ENCODE assay signal across 8 mouse cellular contexts in the genomic region with DNA sequence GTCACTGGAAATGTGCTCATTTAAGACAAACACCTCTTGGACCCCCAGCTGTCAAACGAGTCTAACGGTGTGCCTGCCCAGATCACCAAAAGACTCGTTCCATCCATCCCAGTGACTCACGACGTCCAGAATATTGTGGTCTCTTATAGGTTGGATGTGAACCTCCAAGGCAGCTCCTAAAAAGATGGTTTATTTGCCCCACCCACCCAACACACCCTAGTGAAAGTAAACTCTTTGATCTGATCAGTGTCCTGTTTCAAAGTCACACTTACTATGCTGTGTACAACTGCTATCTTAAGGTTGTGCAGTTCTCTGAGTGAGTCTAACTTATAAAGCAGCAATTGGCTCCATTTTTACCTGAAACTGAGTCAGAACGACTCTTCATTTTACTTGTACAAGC. TPM values are rescaled to one million over a fixed set of nuclear protein-coding genes. Genes with fewer than 3 reads are reported as not detected.
DNase-seq lines count a peak whose midpoint lies in the region; ATAC-seq and TF ChIP-seq lines count a peak whose summit lies in the region.

No protein-coding gene starts in this region.

- WGBS in kidney, embryonic 15.5 days, result 19% methylated on average over 6 of the region's 6 CpGs
- 20% methylated on average over 6 of the region's 6 CpGs for WGBS in hindbrain, postnatal 0 days
- WGBS in midbrain, postnatal 0 days, result 20% methylated on average over 6 of the region's 6 CpGs

- peak overlapping the region; percentile 85 for H3K4me3 ChIP-seq in kidney, embryonic 15.5 days (replicated peaks)
- peak overlapping the region; percentile 85 for H3K4me3 ChIP-seq in brown adipose tissue, adult 24 weeks (ENCODE audit: insufficient read depth, low read depth, low read length)
- H3K4me3 ChIP-seq in hindbrain, postnatal 0 days (ENCODE audit: low read length), result peak overlapping the region; percentile 86
- H3K4me3 ChIP-seq in midbrain, postnatal 0 days (ENCODE audit: low read depth, low read length), result peak overlapping the region; percentile 64

- peak overlapping the region; percentile 77 for H3K4me2 ChIP-seq in kidney, embryonic 15.5 days
- H3K4me2 ChIP-seq in hindbrain, postnatal 0 days (ENCODE audit: low read depth, low read length), result peak overlapping the region; percentile 68
- peak overlapping the region; percentile 52 for H3K4me2 ChIP-seq in midbrain, postnatal 0 days (ENCODE audit: low read depth, low read length, poor library complexity, severe bottlenecking)

- peaks cover 15% of the 10 kb centered on the region for H3K4me1 ChIP-seq in kidney, embryonic 15.5 days
- H3K4me1 ChIP-seq in brown adipose tissue, adult 24 weeks (ENCODE audit: control insufficient read depth, insufficient read depth, insufficient read length, low read length), result peaks cover 3% of the 10 kb centered on the region; the same call in 1 of the 2 replicates
- peaks cover 3% of the 10 kb centered on the region; the same call in 1 of the 2 replicates for H3K4me1 ChIP-seq in hindbrain, postnatal 0 days (ENCODE audit: insufficient read depth, low read length)
- H3K4me1 ChIP-seq in midbrain, postnatal 0 days (ENCODE audit: insufficient read depth, low read length), result no peaks in the 10 kb centered on the region; the same call in 1 of the 2 replicates

- peak overlapping the region; percentile 87 for H3K27ac ChIP-seq in kidney, embryonic 15.5 days
- H3K27ac ChIP-seq in brown adipose tissue, adult 24 weeks (replicated peaks; ENCODE audit: low read depth, low read length), result no peak overlapping the region
- peak overlapping the region; percentile 85 for H3K27ac ChIP-seq in hindbrain, postnatal 0 days
- H3K27ac ChIP-seq in midbrain, postnatal 0 days (ENCODE audit: low read depth, low read length), result peak overlapping the region; percentile 77

- H3K9ac ChIP-seq in kidney, embryonic 15.5 days, result peak overlapping the region; percentile 80
- peak overlapping the region; percentile 77 for H3K9ac ChIP-seq in hindbrain, postnatal 0 days (replicated peaks; ENCODE audit: low read length)
- H3K9ac ChIP-seq in midbrain, postnatal 0 days (replicated peaks; ENCODE audit: low read length, poor library complexity, severe bottlenecking), result peak overlapping the region; percentile 37

- no peak for TF ChIP-seq CTCF in hindbrain, postnatal 0 days (IDR thresholded peaks at IDR 0.05; ENCODE audit: low read depth)
- TF ChIP-seq CTCF in midbrain, postnatal 0 days (IDR thresholded peaks at IDR 0.05), result no peak

- H3K27me3 ChIP-seq in kidney, embryonic 15.5 days, result no peaks in the 10 kb centered on the region
- H3K27me3 ChIP-seq in hindbrain, postnatal 0 days (ENCODE audit: insufficient read depth, low read length), result no peaks in the 10 kb centered on the region
- no peaks in the 10 kb centered on the region for H3K27me3 ChIP-seq in midbrain, postnatal 0 days (ENCODE audit: insufficient read depth, low read length)

- H3K36me3 ChIP-seq in kidney, embryonic 15.5 days, result peaks cover 29% of the 10 kb centered on the region
- H3K36me3 ChIP-seq in hindbrain, postnatal 0 days (ENCODE audit: insufficient read depth, low read length), result peaks cover 26% of the 10 kb centered on the region
- H3K36me3 ChIP-seq in midbrain, postnatal 0 days (ENCODE audit: insufficient read depth, low read length), result peaks cover 17% of the 10 kb centered on the region

- no peaks in the 10 kb centered on the region for H3K9me3 ChIP-seq in kidney, embryonic 15.5 days (replicated peaks)
- H3K9me3 ChIP-seq in hindbrain, postnatal 0 days (ENCODE audit: low read length), result no peaks in the 10 kb centered on the region
- H3K9me3 ChIP-seq in midbrain, postnatal 0 days (ENCODE audit: low read length), result no peaks in the 10 kb centered on the region

- DNase-seq in kidney, postnatal 36 days, result no peak
- no peak for DNase-seq in hindbrain, postnatal 0 days (ENCODE audit: low spot score)
- DNase-seq in midbrain, postnatal 0 days (ENCODE audit: low spot score), result no peak
- DNase-seq in thymus, postnatal 25 days, result no peak
- no peak for DNase-seq in layer of hippocampus, adult 9-11 months
- no peak for DNase-seq in thymus, postnatal 14 days

- 0 out of 2 replicates have a peak, but pooled peaks have one; percentile 7 for ATAC-seq in kidney, embryonic 15.5 days (replicated peaks; ENCODE audit: low FRiP score)
- ATAC-seq in hindbrain, postnatal 0 days, result peak; percentile 18
- ATAC-seq in midbrain, postnatal 0 days (ENCODE audit: low FRiP score), result no peak

RNA-seq across cellular contexts. Expression of a gene that starts 7.2 kb away (rescaled TPM):
- 46.5 and 49.6 TPM in 2 replicates for polyA plus RNA-seq in kidney, embryonic 15.5 days (2015; fragmentation: Nextera tagmentation; extraction: Ambion mirVana)
- 7.0 and 15.9 TPM in 2 replicates for polyA plus RNA-seq in brown adipose tissue, adult 24 weeks (2012; ENCODE audit: insufficient read depth, insufficient read length, missing spikeins)
- 50.9 and 56.5 TPM in 2 replicates for total RNA-seq in hindbrain, postnatal 0 days (2014; rRNA removed)
- polyA plus RNA-seq in hindbrain, postnatal 0 days (2015; fragmentation: Nextera tagmentation; extraction: Ambion mirVana), result 26.3 and 26.8 TPM in 2 replicates
- 66.0 and 66.8 TPM in 2 replicates for total RNA-seq in midbrain, postnatal 0 days (2014; rRNA removed)
- polyA plus RNA-seq in midbrain, postnatal 0 days (2015; fragmentation: Nextera tagmentation; extraction: Ambion mirVana), result 27.0 and 29.3 TPM in 2 replicates

RNA-seq across cellular contexts. Expression of a gene that starts 7.3 kb away (rescaled TPM):
- 261 TPM in 2 replicates for polyA plus RNA-seq in kidney, embryonic 15.5 days (2015; fragmentation: Nextera tagmentation; extraction: Ambion mirVana)
- polyA plus RNA-seq in brown adipose tissue, adult 24 weeks (2012; ENCODE audit: insufficient read depth, insufficient read length, missing spikeins), result 1,109 and 1,394 TPM in 2 replicates
- 226 and 267 TPM in 2 replicates for total RNA-seq in hindbrain, postnatal 0 days (2014; rRNA removed)
- 562 and 575 TPM in 2 replicates for polyA plus RNA-seq in hindbrain, postnatal 0 days (2015; fragmentation: Nextera tagmentation; extraction: Ambion mirVana)
- 221 and 257 TPM in 2 replicates for total RNA-seq in midbrain, postnatal 0 days (2014; rRNA removed)
- polyA plus RNA-seq in midbrain, postnatal 0 days (2015; fragmentation: Nextera tagmentation; extraction: Ambion mirVana), result 513 and 552 TPM in 2 replicates

RNA-seq across cellular contexts. Expression of a gene that starts 51.9 kb away (rescaled TPM):
- 36.7 and 40.5 TPM in 2 replicates for polyA plus RNA-seq in kidney, embryonic 15.5 days (2015; fragmentation: Nextera tagmentation; extraction: Ambion mirVana)
- polyA plus RNA-seq in brown adipose tissue, adult 24 weeks (2012; ENCODE audit: insufficient read depth, insufficient read length, missing spikeins), result 5.8 and 7.0 TPM in 2 replicates
- 31.2 and 36.7 TPM in 2 replicates for total RNA-seq in hindbrain, postnatal 0 days (2014; rRNA removed)
- 25.0 and 25.1 TPM in 2 replicates for polyA plus RNA-seq in hindbrain, postnatal 0 days (2015; fragmentation: Nextera tagmentation; extraction: Ambion mirVana)
- 18.3 and 22.7 TPM in 2 replicates for total RNA-seq in midbrain, postnatal 0 days (2014; rRNA removed)
- polyA plus RNA-seq in midbrain, postnatal 0 days (2015; fragmentation: Nextera tagmentation; extraction: Ambion mirVana), result 14.3 and 14.9 TPM in 2 replicates
